Mouse (Mus musculus) CH12.LX (cell line): Measurements from ENCODE around the gene Gimap7. TPM values are rescaled to one million over a fixed set of nuclear protein-coding genes. Genes with fewer than 3 reads are reported as not detected.
A peak's percentile ranks its signal among the peaks of the same experiment; 100 is the strongest.

Experiments
- DNase-seq: peaks from one replicate; pipeline ENCODE4 v3.0.0-alpha.2; 2013; ENCODE audit errors: extremely low read depth
- H3K27ac ChIP-seq: 2 replicates; pipeline ENCODE4 v1.5.1; 2012; ENCODE audit warnings: low read depth, mild to moderate bottlenecking, control low read depth, moderate library complexity; ENCODE audit not compliant: insufficient read depth
- H3K27me3 ChIP-seq: replicated peaks from 2 replicates; pipeline ENCODE3; 2012; ENCODE audit warnings: inconsistent platforms
- H3K36me3 ChIP-seq, 2 experiments: replicated peaks in 1 of 2; 2 replicates each; pipeline versions ENCODE3 to v1.6.1; 2012; ENCODE audit warnings: inconsistent platforms in 1 of 2, low read length in 1 of 2, mild to moderate bottlenecking in 1 of 2, mixed read lengths in 1 of 2, moderate library complexity in 1 of 2; ENCODE audit not compliant: control insufficient read depth in 1 of 2, insufficient read depth in 1 of 2
- H3K4me1 ChIP-seq, 2 experiments: 2 replicates each; pipeline ENCODE4 v1.6.1; 2012; ENCODE audit warnings: inconsistent platforms in 1 of 2, moderate library complexity in 1 of 2; ENCODE audit not compliant: insufficient read depth in 2 of 2, control insufficient read depth in 1 of 2
- H3K4me2 ChIP-seq: 2 replicates; pipeline ENCODE4 v1.6.1; 2012; ENCODE audit warnings: low read depth, mild to moderate bottlenecking, control low read depth; ENCODE audit not compliant: poor library complexity, insufficient read depth, severe bottlenecking
- H3K4me3 ChIP-seq, 3 experiments: fragments of 150-350 bp in 1 of 3; sonication (generic) in 1 of 3; replicated peaks in 1 of 3; 2 replicates each; pipeline versions ENCODE3 to v1.5.1; 2011 to 2012; ENCODE audit warnings: low read depth in 2 of 3, low read length in 2 of 3, mild to moderate bottlenecking in 2 of 3, moderate library complexity in 2 of 3, control low read depth in 1 of 3, improper control_type of control experiment in 1 of 3, inconsistent platforms in 1 of 3, mixed read lengths in 1 of 3; ENCODE audit not compliant: poor library complexity in 1 of 3
- H3K79me2 ChIP-seq: replicated peaks from 2 replicates; pipeline ENCODE4 v1.6.1; 2012; ENCODE audit warnings: mild to moderate bottlenecking, moderate library complexity; ENCODE audit not compliant: control insufficient read depth, poor library complexity, insufficient read depth, severe bottlenecking; ENCODE audit errors: extremely low read depth
- H3K9ac ChIP-seq: 2 replicates; pipeline ENCODE4 v1.6.1; 2012; ENCODE audit warnings: low read depth, mild to moderate bottlenecking, control low read depth, moderate library complexity; ENCODE audit not compliant: insufficient read depth
- H3K9me3 ChIP-seq: replicated peaks from 2 replicates; pipeline ENCODE3; 2012; ENCODE audit warnings: low read length, inconsistent platforms, mixed read lengths
- CHD1 ChIP-seq: IDR thresholded peaks from 2 replicates; pipeline ENCODE4 v1.6.1; 2012; ENCODE audit warnings: low read depth, low read length, improper control_type of control experiment, inconsistent platforms
- CHD2 ChIP-seq: IDR thresholded peaks from 2 replicates; pipeline ENCODE4 v1.6.1; 2011; ENCODE audit warnings: low read length, improper control_type of control experiment
- E2F4 ChIP-seq: IDR thresholded peaks from 2 replicates; pipeline ENCODE4 v1.6.1; 2011; ENCODE audit warnings: low read depth, low read length, improper control_type of control experiment; ENCODE audit not compliant: insufficient replicate concordance
- ELF1 ChIP-seq: IDR thresholded peaks from 2 replicates; pipeline ENCODE4 v1.6.1; 2014; ENCODE audit warnings: low read depth, mild to moderate bottlenecking, inconsistent platforms, low read length, improper control_type of control experiment
- EP300 ChIP-seq: IDR thresholded peaks from 2 replicates; pipeline ENCODE4 v1.6.1; 2011; ENCODE audit warnings: low read length, improper control_type of control experiment
- IRF4 ChIP-seq: IDR thresholded peaks from 2 replicates; pipeline ENCODE4 v1.6.1; 2014; ENCODE audit warnings: low read depth, mild to moderate bottlenecking, inconsistent platforms, low read length, improper control_type of control experiment
- JUND ChIP-seq: conservative IDR thresholded peaks from 2 replicates; pipeline ENCODE4 v1.6.1; 2011; ENCODE audit warnings: low read depth, low read length, improper control_type of control experiment
- KAT2A ChIP-seq: IDR thresholded peaks from 2 replicates; pipeline ENCODE4 v1.6.1; 2012; ENCODE audit warnings: low read length, improper control_type of control experiment, inconsistent platforms; ENCODE audit not compliant: insufficient replicate concordance
- MAX ChIP-seq: IDR thresholded peaks from 2 replicates; pipeline ENCODE4 v1.6.1; 2011; ENCODE audit warnings: low read length, improper control_type of control experiment
- MAZ ChIP-seq: IDR thresholded peaks from 2 replicates; pipeline ENCODE4 v1.6.1; 2012; ENCODE audit warnings: low read depth, mild to moderate bottlenecking, inconsistent platforms, low read length, improper control_type of control experiment, moderate library complexity
- MEF2A ChIP-seq: IDR thresholded peaks from 2 replicates; pipeline ENCODE4 v1.6.1; 2014; ENCODE audit warnings: low read depth, mild to moderate bottlenecking, inconsistent platforms, low read length, improper control_type of control experiment, borderline replicate concordance
- MXI1 ChIP-seq: IDR thresholded peaks from 2 replicates; pipeline ENCODE4 v1.6.1; 2011; ENCODE audit warnings: mild to moderate bottlenecking, low read depth, low read length, improper control_type of control experiment
- MYC ChIP-seq: IDR thresholded peaks from 2 replicates; pipeline ENCODE4 v1.6.1; 2011; ENCODE audit warnings: low read depth, mild to moderate bottlenecking, improper control_type of control experiment, low read length
- NRF1 ChIP-seq: IDR thresholded peaks from 2 replicates; pipeline ENCODE4 v1.6.1; 2014; ENCODE audit warnings: low read depth, mild to moderate bottlenecking, inconsistent platforms, low read length, improper control_type of control experiment, moderate library complexity
- PAX5 ChIP-seq: IDR thresholded peaks from 2 replicates; pipeline ENCODE4 v1.6.1; 2012; ENCODE audit warnings: low read length, inconsistent platforms, mixed read lengths
- POLR2AphosphoS2 ChIP-seq: IDR thresholded peaks from 2 replicates; pipeline ENCODE4 v1.6.1; 2011; ENCODE audit warnings: low read depth, low read length, improper control_type of control experiment
- RCOR1 ChIP-seq: conservative IDR thresholded peaks from 2 replicates; pipeline ENCODE4 v1.6.1; 2012; ENCODE audit warnings: low read depth, mild to moderate bottlenecking, inconsistent platforms, low read length, improper control_type of control experiment
- SIN3A ChIP-seq: IDR thresholded peaks from 2 replicates; pipeline ENCODE4 v1.6.1; 2012; ENCODE audit warnings: low read length, improper control_type of control experiment, inconsistent platforms
- USF2 ChIP-seq: conservative IDR thresholded peaks from 2 replicates; pipeline ENCODE4 v1.6.1; 2011; ENCODE audit warnings: low read depth, low read length, improper control_type of control experiment
- ZC3H11A ChIP-seq: IDR thresholded peaks from 2 replicates; pipeline ENCODE4 v1.6.1; 2012; ENCODE audit warnings: low read depth, mild to moderate bottlenecking, inconsistent platforms, low read length, improper control_type of control experiment
- dilution Hi-C: fragments of 300-500 bp; cut with MboI; formaldehyde crosslinking; loops from 2 replicates; pipeline ENCODE4 v1.14.3; 2020; ENCODE audit warnings: low sequenced_read_pairs; ENCODE audit not compliant: extremely low pct_unique_long_range_greater_than_20kb, extremely low pct_ligation_motif_present
- in situ Hi-C: fragments of 300-500 bp; cut with MboI; formaldehyde crosslinking; loops from 3 replicates; pipeline ENCODE4 v1.14.3; 2019; ENCODE audit warnings: low sequenced_read_pairs, low pct_ligation_motif_present, low pct_unique_long_range_greater_than_20kb, mixed read lengths
- polyA plus RNA-seq: library from polyadenylated mRNA; unstranded; fragments of >175 nt; gene quantifications from 2 replicates; pipeline ENCODE4 v1.2.1, GENCODE M21; 2012; ENCODE audit warnings: low read depth; ENCODE audit not compliant: insufficient read length
- total RNA-seq, 2 experiments: library from RNA; depleted of rRNA; stranded (reverse); fragments of 300-350 nt in 1 of 2; fragments of >200 nt in 1 of 2; gene quantifications; 2 replicates each; pipeline ENCODE4 v1.2.3; 2012 to 2014

Gimap7 gene
- total and polyA plus RNA-seq, 3 experiments, result 4.2 to 14.5 (median 7.0) TPM

- TF ChIP-seq MXI1 (no peak), MYC (no peak), CHD1 (no peak), MEF2A (no peak), E2F4 (no peak), MAZ (no peak), JUND (no peak), RCOR1 (no peak)
- TF ChIP-seq, all 38 proteins: peak for 0
- H3K27ac ChIP-seq, result no peak overlapping the region; the same call in 1 of the 2 replicates
- H3K4me3 ChIP-seq, result peak overlapping the region in 1 of 3 experiments; percentile 20
- dilution Hi-C loops, result no loop called here
- H3K4me1 ChIP-seq, result peaks cover 25 to 62% of the 10 kb centered on the region in 2 experiments
- H3K4me2 ChIP-seq, result peak overlapping the region; percentile 93
- no peak for DNase-seq
- H3K27me3 ChIP-seq, result no peaks in the 10 kb centered on the region
- H3K36me3 ChIP-seq, result peaks cover 0 to 4% of the 10 kb centered on the region in 2 experiments
- H3K79me2 ChIP-seq, result peaks cover 14% of the 10 kb centered on the region
- in situ Hi-C loops, result no loop called here
- H3K9me3 ChIP-seq, result no peaks in the 10 kb centered on the region
- no peak overlapping the region for H3K9ac ChIP-seq
Observed at GRCm38 (mm10) chr6:48720326-48720725, 1.9 kb downstream of the Gimap7 start.

GRCm38 (mm10) chr6:48723468-48723867 is 5.0 kb downstream of the Gimap7 start:
- peaks cover 0 to 4% of the 10 kb centered on the region in 2 experiments for H3K36me3 ChIP-seq
- DNase-seq, result no peak
- peak overlapping the region; percentile 64 for H3K4me2 ChIP-seq
- dilution Hi-C loops (no loop called here), in situ Hi-C loops (no loop called here)
- no peaks in the 10 kb centered on the region for H3K27me3 ChIP-seq
- H3K79me2 ChIP-seq, result peaks cover 14% of the 10 kb centered on the region
- no peaks in the 10 kb centered on the region for H3K9me3 ChIP-seq
- no peak for TF ChIP-seq IRF4
- peak; percentile 20; the same call in 1 of the 2 replicates for TF ChIP-seq EP300
- no peak for TF ChIP-seq PAX5
- TF ChIP-seq MAX, result peak; percentile 48; the same call in 1 of the 2 replicates
- no peak for TF ChIP-seq USF2
- TF ChIP-seq ELF1, result peak; percentile 44; the same call in 1 of the 2 replicates
- no peak for TF ChIP-seq MEF2A
- TF ChIP-seq ZC3H11A, result no peak
- TF ChIP-seq KAT2A, result no peak
- TF ChIP-seq CHD2, result 0 out of 2 replicates have a peak, but pooled peaks have one; percentile 10
- TF ChIP-seq MAZ, result no peak
- no peak for TF ChIP-seq CHD1
- no peak for TF ChIP-seq E2F4
- no peak for TF ChIP-seq SIN3A
- no peak for TF ChIP-seq POLR2AphosphoS2
- no peak for TF ChIP-seq NRF1
- H3K9ac ChIP-seq, result peak overlapping the region; percentile 34; the same call in 1 of the 2 replicates
- H3K27ac ChIP-seq, result peak overlapping the region; percentile 71
- H3K4me1 ChIP-seq, result peaks cover 31 to 70% of the 10 kb centered on the region in 2 experiments
- no peak overlapping the region for H3K4me3 ChIP-seq
